In genomic region chr19:37337752-37338151, GRCm38 (mm10) we compare ENCODE assay signal across 8 mouse cellular contexts. TPM values are rescaled to one million over a fixed set of nuclear protein-coding genes. Genes with fewer than 3 reads are reported as not detected.
DNase-seq lines count a peak whose midpoint lies in the region; ATAC-seq and TF ChIP-seq lines count a peak whose summit lies in the region.

Ide (minus strand) TSS chr19:37337852.

- no peaks in the 10 kb centered on the region for H3K9me3 ChIP-seq in lung, embryonic 15.5 days
- H3K9me3 ChIP-seq in embryonic facial prominence, embryonic 12.5 days, result no peaks in the 10 kb centered on the region
- no peaks in the 10 kb centered on the region for H3K9me3 ChIP-seq in heart, embryonic 14.5 days (ENCODE audit: control insufficient read depth, low read length)

- no peaks in the 10 kb centered on the region for H3K27me3 ChIP-seq in lung, embryonic 15.5 days
- H3K27me3 ChIP-seq in embryonic facial prominence, embryonic 12.5 days, result no peaks in the 10 kb centered on the region
- H3K27me3 ChIP-seq in heart, embryonic 14.5 days (ENCODE audit: control insufficient read depth, insufficient read depth, low read length), result no peaks in the 10 kb centered on the region
- H3K27me3 ChIP-seq in myocyte (ENCODE audit: control insufficient read depth, insufficient read depth, insufficient read length), result no peaks in the 10 kb centered on the region

- no peak within 1 kb of the TSS for H3K9ac ChIP-seq in lung, embryonic 15.5 days
- no peak within 1 kb of the TSS for H3K9ac ChIP-seq in embryonic facial prominence, embryonic 12.5 days
- H3K9ac ChIP-seq in heart, embryonic 14.5 days (ENCODE audit: low read length), result no peak within 1 kb of the TSS

- no peak within 1 kb of the TSS for H3ac ChIP-seq in myocyte (ENCODE audit: control insufficient read depth, insufficient read length)

- no peaks in the 10 kb centered on the region for H3K36me3 ChIP-seq in lung, embryonic 15.5 days
- no peaks in the 10 kb centered on the region for H3K36me3 ChIP-seq in embryonic facial prominence, embryonic 12.5 days
- H3K36me3 ChIP-seq in heart, embryonic 14.5 days (ENCODE audit: control insufficient read depth, insufficient read depth, low read length), result no peaks in the 10 kb centered on the region
- no peaks in the 10 kb centered on the region for H3K36me3 ChIP-seq in myocyte (ENCODE audit: control insufficient read depth, insufficient read depth)

- no peak within 1 kb of the TSS for H3K4me2 ChIP-seq in lung, embryonic 15.5 days
- no peak within 1 kb of the TSS for H3K4me2 ChIP-seq in embryonic facial prominence, embryonic 12.5 days (replicated peaks)
- no peak within 1 kb of the TSS for H3K4me2 ChIP-seq in heart, embryonic 14.5 days (ENCODE audit: low read length)
- H3K4me2 ChIP-seq in myocyte (ENCODE audit: low read depth), result no peak within 1 kb of the TSS

- no peak for TF ChIP-seq POLR2A in myocyte (IDR thresholded peaks at IDR 0.05; ENCODE audit: insufficient read length, low read depth)

- DNase-seq in lung, adult 18-20 months, result no peak
- no peak for DNase-seq in left cerebral cortex, postnatal 14 days (ENCODE audit: low spot score in 2 of 2)
- DNase-seq in cerebellum, postnatal 10 days, result no peak
- no peak for DNase-seq in kidney, postnatal 4 days

- peaks cover 9% of the 10 kb centered on the region for H3K79me2 ChIP-seq in myocyte (ENCODE audit: control insufficient read depth, insufficient read depth)

- intact Hi-C loops in left cerebral cortex, postnatal 14 days (cut with DNase I), result no loop called here

- no peaks in the 10 kb centered on the region for H3K4me1 ChIP-seq in lung, embryonic 15.5 days
- no peaks in the 10 kb centered on the region for H3K4me1 ChIP-seq in embryonic facial prominence, embryonic 12.5 days
- H3K4me1 ChIP-seq in heart, embryonic 14.5 days (ENCODE audit: control insufficient read depth in 2 of 2, insufficient read depth in 2 of 2, low read length in 2 of 2), result peaks cover 9 to 35% of the 10 kb centered on the region in 2 experiments

- WGBS in lung, embryonic 15.5 days, result 64% methylated on average over 4 of the region's 4 CpGs
- 78% methylated on average over 4 of the region's 4 CpGs for WGBS in embryonic facial prominence, embryonic 12.5 days
- WGBS in heart, embryonic 14.5 days, result 60% methylated on average over 4 of the region's 4 CpGs

- no peak within 1 kb of the TSS for H3K4me3 ChIP-seq in lung, embryonic 15.5 days
- no peak within 1 kb of the TSS for H3K4me3 ChIP-seq in embryonic facial prominence, embryonic 12.5 days
- H3K4me3 ChIP-seq in heart, embryonic 14.5 days (ENCODE audit: control insufficient read depth in 1 of 2, insufficient read depth in 1 of 2, low read depth in 1 of 2, low read length in 2 of 2), result no peak within 1 kb of the TSS
- H3K4me3 ChIP-seq in myocyte, result no peak within 1 kb of the TSS

- no peak within 1 kb of the TSS for H3K27ac ChIP-seq in lung, embryonic 15.5 days
- H3K27ac ChIP-seq in embryonic facial prominence, embryonic 12.5 days, result no peak within 1 kb of the TSS
- no peak within 1 kb of the TSS for H3K27ac ChIP-seq in heart, embryonic 14.5 days (replicated peaks in 1 of 2; ENCODE audit: control insufficient read depth in 1 of 2, insufficient read depth in 1 of 2, low read depth in 2 of 2, low read length in 2 of 2)

- no peak for ATAC-seq in lung, embryonic 15.5 days (ENCODE audit: borderline replicate concordance, extremely low read depth, low FRiP score, low TSS enrichment)
- no peak for ATAC-seq in embryonic facial prominence, embryonic 12.5 days (ENCODE audit: insufficient number of reproducible peaks, insufficient read depth, low FRiP score, low TSS enrichment)
- no peak for ATAC-seq in heart, embryonic 14.5 days (ENCODE audit: insufficient number of reproducible peaks, insufficient read depth, low FRiP score, low read depth)

TF ChIP-seq in myocyte, 11 proteins besides CTCF, POLR2A, EP300 and RAD21:
- TF ChIP-seq USF1 (IDR thresholded peaks at IDR 0.05; ENCODE audit: low read depth), result no peak
- TF ChIP-seq E2F4 (IDR thresholded peaks at IDR 0.05; ENCODE audit: insufficient read depth), result no peak
- TF ChIP-seq TCF3 (IDR thresholded peaks at IDR 0.05; ENCODE audit: insufficient read length, low read depth), result no peak
- no peak for TF ChIP-seq MYOG (IDR thresholded peaks at IDR 0.05; ENCODE audit: control insufficient read depth in 1 of 3, insufficient read depth in 1 of 3, insufficient read length in 2 of 3, low read depth in 2 of 3)

RNA-seq across cellular contexts. Expression of gene Ide, which starts in this region (rescaled TPM):
- 43.6 and 47.4 TPM in 2 replicates for polyA plus RNA-seq in lung, embryonic 15.5 days (2015; fragmentation: Nextera tagmentation; extraction: Ambion mirVana)
- polyA plus RNA-seq in embryonic facial prominence, embryonic 12.5 days (2016; fragmentation: Nextera tagmentation; extraction: Ambion mirVana), result 31.5 and 34.3 TPM in 2 replicates
- 83.2 and 87.5 TPM in 2 replicates for polyA plus RNA-seq in heart, embryonic 14.5 days (2014; fragmentation: Nextera tagmentation; extraction: Ambion mirVana)
- 10 to 100 TPM; 48.3 to 77.1 TPM for total RNA-seq in left cerebral cortex, postnatal 14 days (2021)
- polyA plus RNA-seq in myocyte (2012; fragmentation: generic; extraction: Trizol), result 12.0 TPM
